Mouse (Mus musculus) small intestine, adult 2 months (tissue): ENCODE results near the gene Wdr77.

Source experiments
- CTCF ChIP-seq: fragments of 200-500 bp; IDR thresholded peaks from 2 replicates; pipeline ENCODE4 v1.5.1; 2012; ENCODE audit warnings: low read depth, mild to moderate bottlenecking, control low read depth, inconsistent platforms, low read length, moderate library complexity, mixed read lengths; ENCODE audit not compliant: insufficient replicate concordance, insufficient read length; ENCODE audit errors: extremely low read depth
- POLR2A ChIP-seq: fragments of 200-500 bp; IDR thresholded peaks from 2 replicates; pipeline ENCODE4 v1.6.1; 2012; ENCODE audit warnings: low read depth, mild to moderate bottlenecking, control low read depth, inconsistent platforms, low read length, moderate library complexity

DNA sequence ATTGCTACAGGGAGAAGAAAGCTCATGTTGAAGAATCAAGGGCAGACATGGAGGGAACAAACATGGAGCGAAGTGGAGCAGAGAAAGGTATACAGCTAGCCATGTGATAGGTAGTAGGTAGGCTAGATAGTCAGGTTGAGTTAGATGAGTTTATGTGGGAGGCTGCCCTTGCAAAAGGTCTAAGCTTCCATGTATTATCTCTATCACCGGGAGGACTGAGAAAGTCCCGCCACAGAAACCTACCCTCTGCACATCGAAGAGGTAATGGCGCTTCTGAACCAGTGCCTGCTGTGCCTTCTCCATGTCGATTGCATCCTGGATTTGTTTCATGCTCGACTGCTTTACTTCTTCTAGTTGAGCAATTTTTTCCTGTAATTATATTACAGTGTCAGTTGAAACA lies 7.8 kb upstream of the Wdr77 start:
- TF ChIP-seq CTCF (no peak), POLR2A (no peak)
